12 mouse cellular contexts compared by ENCODE assay signal in the genomic region with DNA sequence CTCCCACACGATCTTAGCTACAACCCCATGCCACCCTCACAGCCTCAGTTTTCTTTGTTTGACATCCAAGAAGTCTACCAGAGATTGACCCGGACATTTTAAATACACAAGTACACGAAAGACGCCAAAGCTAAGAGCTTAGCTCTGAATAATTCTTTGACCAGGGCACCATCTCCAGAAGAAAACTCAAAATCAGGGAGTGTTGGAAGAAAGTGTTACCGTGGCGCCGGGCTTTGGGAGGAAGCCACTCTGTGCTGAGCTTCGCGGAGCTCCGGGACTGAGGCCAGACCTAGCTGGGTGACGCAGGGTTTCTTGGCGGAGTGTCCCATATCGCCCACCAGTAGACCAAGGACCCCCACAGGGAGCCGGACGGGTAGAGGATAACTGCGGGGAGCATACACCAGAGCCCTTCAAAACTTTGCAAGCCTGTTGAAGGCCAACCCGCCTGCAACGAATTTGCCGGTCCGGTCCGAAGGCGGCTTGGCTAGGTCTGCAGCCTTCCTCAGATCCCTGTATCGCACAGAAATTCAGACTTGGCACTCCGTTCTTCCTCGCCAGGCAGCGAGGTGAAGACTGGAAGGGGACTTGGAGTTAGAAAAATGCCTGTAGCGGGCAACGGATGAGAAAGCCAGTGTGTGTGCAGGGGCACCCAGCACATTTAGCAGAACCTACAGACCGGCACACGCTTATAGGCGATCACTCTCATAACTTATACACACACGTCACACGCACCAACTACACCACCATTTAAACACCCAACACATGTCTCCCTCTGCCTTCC. TPM values are rescaled to one million over a fixed set of nuclear protein-coding genes. Genes with fewer than 3 reads are reported as not detected.
DNase-seq lines count a peak whose midpoint lies in the region; ATAC-seq and TF ChIP-seq lines count a peak whose summit lies in the region.
"Had no signal": no experiment of that assay in that cellular context is flagged by ENCODE, and none has a peak within 500 bp of the region (broad histone marks: within the 10 kb centered on the region; RNA-seq: fewer than 3 reads in every experiment).

No protein-coding gene starts in this region.

- no peak for ATAC-seq in forebrain, postnatal 0 days
- ATAC-seq in forebrain, embryonic 14.5 days: no peak
- ATAC-seq in lung, embryonic 16.5 days (ENCODE audit: low read depth): no peak
- no peak for ATAC-seq in limb, embryonic 14.5 days (ENCODE audit: low FRiP score, low read depth)

- no peak overlapping the region for H3K9ac ChIP-seq in forebrain, postnatal 0 days
- H3K9ac ChIP-seq in forebrain, embryonic 14.5 days (ENCODE audit: low read length): no peak overlapping the region
- no peak overlapping the region for H3K9ac ChIP-seq in lung, embryonic 16.5 days (ENCODE audit: low read length)
- no peak overlapping the region for H3K9ac ChIP-seq in limb, embryonic 14.5 days (ENCODE audit: low read depth, low read length, severe bottlenecking)

- peak; percentile 61 for DNase-seq in forebrain, postnatal 0 days
- no peak for DNase-seq in forebrain, embryonic 14.5 days (ENCODE audit: low spot score)
- DNase-seq in lung, adult 2 months: no peak
- peak; percentile 58 for DNase-seq in embryonic facial prominence, embryonic 10.5 days (ENCODE audit: low spot score)
- no peak for DNase-seq in limb, embryonic 14.5 days (ENCODE audit: low spot score)
- DNase-seq in natural killer cell, adult 2 months (ENCODE audit: low spot score in 2 of 2): no peak
- DNase-seq in layer of hippocampus, adult 9-10 months (ENCODE audit: low spot score): no peak
- DNase-seq: cerebellum, adult 11 months; right cerebral cortex, postnatal 25 days had no signal

- no peak overlapping the region for H3K27ac ChIP-seq in forebrain, postnatal 0 days (ENCODE audit: low read depth, low read length)
- no peak overlapping the region for H3K27ac ChIP-seq in forebrain, embryonic 14.5 days (ENCODE audit: low read depth, low read length)
- H3K27ac ChIP-seq in lung, embryonic 16.5 days (ENCODE audit: low read length): no peak overlapping the region
- H3K27ac ChIP-seq in embryonic facial prominence, embryonic 10.5 days (replicated peaks): peak overlapping the region; percentile 27; the same call in 1 of the 2 replicates
- H3K27ac ChIP-seq in limb, embryonic 14.5 days (replicated peaks; ENCODE audit: low read depth, low read length): no peak overlapping the region
- H3K27ac ChIP-seq: macrophage had no signal

- no peak for TF ChIP-seq POLR2A in lung, adult 2 months (IDR thresholded peaks at IDR 0.05; ENCODE audit: borderline replicate concordance, extremely low read depth, low read depth, low read length)
- no peak for TF ChIP-seq POLR2A in limb, embryonic 14.5 days (IDR thresholded peaks at IDR 0.05; ENCODE audit: borderline replicate concordance, extremely low read depth, insufficient read depth, insufficient read length)

- peaks cover 66% of the 10 kb centered on the region for H3K27me3 ChIP-seq in forebrain, postnatal 0 days (ENCODE audit: insufficient read depth, low read length)
- peaks cover 67% of the 10 kb centered on the region for H3K27me3 ChIP-seq in forebrain, embryonic 14.5 days (replicated peaks; ENCODE audit: control insufficient read depth, insufficient read depth, low read length)
- peaks cover 64% of the 10 kb centered on the region for H3K27me3 ChIP-seq in lung, embryonic 16.5 days (ENCODE audit: control insufficient read depth, insufficient read depth, low read depth, low read length)
- peaks cover 100% of the 10 kb centered on the region for H3K27me3 ChIP-seq in embryonic facial prominence, embryonic 10.5 days (replicated peaks; ENCODE audit: low read depth, poor library complexity, severe bottlenecking)
- H3K27me3 ChIP-seq in limb, embryonic 14.5 days (ENCODE audit: control insufficient read depth, insufficient read depth, low read length): peaks cover 76% of the 10 kb centered on the region

- no peak for TF ChIP-seq CTCF in forebrain, postnatal 0 days (IDR thresholded peaks at IDR 0.05; ENCODE audit: low read depth)
- no peak for TF ChIP-seq CTCF in lung, adult 2 months (IDR thresholded peaks at IDR 0.05; ENCODE audit: insufficient read depth, low read length)

- H3K4me1 ChIP-seq in forebrain, postnatal 0 days (ENCODE audit: insufficient read depth): 0 out of 2 replicates have a peak, but pooled peaks cover 6% of the 10 kb centered on the region
- H3K4me1 ChIP-seq in forebrain, embryonic 14.5 days (ENCODE audit: control insufficient read depth, insufficient read depth, low read length): peaks cover 6% of the 10 kb centered on the region
- peaks cover 15% of the 10 kb centered on the region for H3K4me1 ChIP-seq in lung, embryonic 16.5 days (replicated peaks; ENCODE audit: control insufficient read depth, insufficient read depth, low read length)
- peaks cover 6% of the 10 kb centered on the region for H3K4me1 ChIP-seq in lung, adult 2 months (ENCODE audit: control insufficient read depth, insufficient read depth, low read length)
- H3K4me1 ChIP-seq in embryonic facial prominence, embryonic 10.5 days: peaks cover 48% of the 10 kb centered on the region
- H3K4me1 ChIP-seq in limb, embryonic 14.5 days (ENCODE audit: control insufficient read depth, insufficient read depth, low read length): peaks cover 19% of the 10 kb centered on the region

- H3K9me3 ChIP-seq in forebrain, postnatal 0 days (ENCODE audit: low read length): no peaks in the 10 kb centered on the region
- no peaks in the 10 kb centered on the region for H3K9me3 ChIP-seq in forebrain, embryonic 14.5 days (replicated peaks; ENCODE audit: control insufficient read depth, low read length)
- H3K9me3 ChIP-seq in lung, embryonic 16.5 days (ENCODE audit: control insufficient read depth, low read length): no peaks in the 10 kb centered on the region
- no peaks in the 10 kb centered on the region for H3K9me3 ChIP-seq in embryonic facial prominence, embryonic 10.5 days
- no peaks in the 10 kb centered on the region for H3K9me3 ChIP-seq in limb, embryonic 14.5 days (ENCODE audit: control insufficient read depth, low read length)
- H3K9me3 ChIP-seq: G1E had no signal

- H3K36me3 ChIP-seq in forebrain, postnatal 0 days (ENCODE audit: insufficient read depth): no peaks in the 10 kb centered on the region
- H3K36me3 ChIP-seq in forebrain, embryonic 14.5 days (ENCODE audit: control insufficient read depth, insufficient read depth, low read length): no peaks in the 10 kb centered on the region
- H3K36me3 ChIP-seq in lung, embryonic 16.5 days (ENCODE audit: control insufficient read depth, insufficient read depth, low read length): no peaks in the 10 kb centered on the region
- H3K36me3 ChIP-seq in embryonic facial prominence, embryonic 10.5 days (replicated peaks): no peaks in the 10 kb centered on the region
- H3K36me3 ChIP-seq in limb, embryonic 14.5 days (ENCODE audit: control insufficient read depth, insufficient read depth, low read length): no peaks in the 10 kb centered on the region
- H3K36me3 ChIP-seq: G1E had no signal

- no peak overlapping the region for H3K4me2 ChIP-seq in forebrain, postnatal 0 days (ENCODE audit: low read depth)
- H3K4me2 ChIP-seq in forebrain, embryonic 14.5 days (ENCODE audit: low read length): no peak overlapping the region
- H3K4me2 ChIP-seq in lung, embryonic 16.5 days (ENCODE audit: low read depth, low read length): peak overlapping the region; percentile 28
- H3K4me2 ChIP-seq in limb, embryonic 14.5 days (replicated peaks; ENCODE audit: low read depth, low read length, severe bottlenecking): peak overlapping the region; percentile 31

- 0 out of 2 replicates have a peak overlapping the region, but pooled peaks have one; percentile 2 for H3K4me3 ChIP-seq in forebrain, postnatal 0 days (ENCODE audit: low read depth, low read length)
- H3K4me3 ChIP-seq in forebrain, embryonic 14.5 days (ENCODE audit: low read depth, low read length): no peak overlapping the region
- peak overlapping the region; percentile 7; the same call in 1 of the 2 replicates for H3K4me3 ChIP-seq in lung, embryonic 16.5 days (ENCODE audit: low read length)
- H3K4me3 ChIP-seq in lung, adult 2 months (replicated peaks; ENCODE audit: extremely low read depth, low read depth, low read length): no peak overlapping the region
- H3K4me3 ChIP-seq in embryonic facial prominence, embryonic 10.5 days: peak overlapping the region; percentile 32
- peak overlapping the region; percentile 15; the same call in 1 of the 2 replicates for H3K4me3 ChIP-seq in limb, embryonic 14.5 days (replicated peaks; ENCODE audit: low read length)

- WGBS in forebrain, postnatal 0 days: 2% methylated on average over 33 of the region's 33 CpGs
- under 1% methylated on average over 33 of the region's 33 CpGs for whole genome bisulfite sequencing in forebrain, embryonic 14.5 days
- 4% methylated on average over 33 of the region's 33 CpGs for whole genome bisulfite sequencing in lung, embryonic 16.5 days
- WGBS in lung, adult 2 months: 5% methylated on average over 33 of the region's 33 CpGs
- WGBS in embryonic facial prominence, embryonic 10.5 days: under 1% methylated on average over 33 of the region's 33 CpGs
- WGBS in limb, embryonic 14.5 days: 9% methylated on average over 33 of the region's 33 CpGs

RNA-seq across cellular contexts. Expression of a gene that starts 4.4 kb away (rescaled TPM):
- total RNA-seq in forebrain, postnatal 0 days (2014; rRNA removed): 0.15 TPM in 1 of 2 replicates, not detected in the other
- polyA plus RNA-seq in forebrain, postnatal 0 days (2015; fragmentation: Nextera tagmentation; extraction: Ambion mirVana): 0.49 and 0.82 TPM in 2 replicates
- 0.11 TPM in 1 of 2 replicates, not detected in the other for polyA plus RNA-seq in forebrain, embryonic 14.5 days (2014; fragmentation: Nextera tagmentation; extraction: Ambion mirVana)
- 1.0 and 1.3 TPM in 2 replicates for polyA plus RNA-seq in lung, embryonic 16.5 days (2015; fragmentation: Nextera tagmentation; extraction: Ambion mirVana)
- 0.20 and 0.50 TPM in 2 replicates for polyA plus RNA-seq in lung, adult 2 months (2012; rRNA removed)
- polyA plus RNA-seq in embryonic facial prominence, embryonic 10.5 days (2016; fragmentation: Nextera tagmentation; extraction: Ambion mirVana): 3.6 and 4.3 TPM in 2 replicates
- polyA plus RNA-seq in limb, embryonic 14.5 days (2012; rRNA removed): 2.0 and 2.4 TPM in 2 replicates
- 3.3 and 3.4 TPM in 2 replicates for polyA plus RNA-seq in limb, embryonic 14.5 days (2014; fragmentation: Nextera tagmentation; extraction: Ambion mirVana)
- polyA plus RNA-seq: G1E, macrophage had no signal

RNA-seq across cellular contexts. Expression of a gene that starts 30.5 kb away (rescaled TPM):
- 0.14 TPM in 1 of 2 replicates, not detected in the other for total RNA-seq in forebrain, postnatal 0 days (2014; rRNA removed)
- not detected in 2 replicates for polyA plus RNA-seq in forebrain, postnatal 0 days (2015; fragmentation: Nextera tagmentation; extraction: Ambion mirVana)
- polyA plus RNA-seq in forebrain, embryonic 14.5 days (2014; fragmentation: Nextera tagmentation; extraction: Ambion mirVana): not detected in 2 replicates
- 0.31 and 0.77 TPM in 2 replicates for polyA plus RNA-seq in lung, embryonic 16.5 days (2015; fragmentation: Nextera tagmentation; extraction: Ambion mirVana)
- polyA plus RNA-seq in lung, adult 2 months (2012; rRNA removed): 0.05 and 2.0 TPM in 2 replicates
- polyA plus RNA-seq in embryonic facial prominence, embryonic 10.5 days (2016; fragmentation: Nextera tagmentation; extraction: Ambion mirVana): 29.8 and 31.3 TPM in 2 replicates
- polyA plus RNA-seq in limb, embryonic 14.5 days (2012; rRNA removed): 8.3 and 8.6 TPM in 2 replicates
- 14.3 and 16.3 TPM in 2 replicates for polyA plus RNA-seq in limb, embryonic 14.5 days (2014; fragmentation: Nextera tagmentation; extraction: Ambion mirVana)
- polyA plus RNA-seq: G1E, macrophage had no signal

Comparison
In these comparisons a context has a peak if more than half of its experiments do, and no peak if none do; other contexts are left out.
1. DNase-seq: peak in forebrain, postnatal 0 days (single experiment) and embryonic facial prominence, embryonic 10.5 days (single experiment); none in forebrain, embryonic 14.5 days (single experiment), lung, adult 2 months (single experiment), limb, embryonic 14.5 days (single experiment), natural killer cell, adult 2 months (0 of 2) and layer of hippocampus, adult 9-10 months (single experiment).
2. H3K4me3 ChIP-seq: peak in forebrain, postnatal 0 days (single experiment), lung, embryonic 16.5 days (single experiment), embryonic facial prominence, embryonic 10.5 days (single experiment) and limb, embryonic 14.5 days (single experiment); none in forebrain, embryonic 14.5 days (single experiment) and lung, adult 2 months (single experiment).
3. H3K4me2 ChIP-seq: peak in lung, embryonic 16.5 days (single experiment) and limb, embryonic 14.5 days (single experiment); none in forebrain, postnatal 0 days (single experiment) and forebrain, embryonic 14.5 days (single experiment).